Mouse (Mus musculus) forebrain, embryonic 16.5 days (tissue): Measurements from ENCODE around the gene Chst10. TPM values are rescaled to one million over a fixed set of nuclear protein-coding genes. Genes with fewer than 3 reads are reported as not detected.

Experiments
- polyA plus RNA-seq: library from polyadenylated mRNA; unstranded; fragments of >200 nt; fragmentation: Nextera tagmentation; extraction: Ambion mirVana; gene quantifications from 2 replicates; pipeline ENCODE4 v1.2.1, GENCODE M21; 2015

Chst10 gene
- polyA plus RNA-seq, 1 experiment from 2014 or later, result 55.8 TPM

Other genes with a start within 250 kb of the Chst10 start
- gene Aff3, start 233.2 kb downstream of the Chst10 start, polyA plus RNA-seq, result 16.9 and 22.4 TPM in 2 replicates
- 13.0 and 16.7 TPM in 2 replicates for gene Lonrf2, start 61.5 kb downstream of the Chst10 start, polyA plus RNA-seq
- gene Nms, start 41.0 kb upstream of the Chst10 start, polyA plus RNA-seq, result 0.37 TPM in 2 replicates
- gene Pdcl3, start 87.4 kb upstream of the Chst10 start, polyA plus RNA-seq, result 175 and 182 TPM in 2 replicates